Comparison of ENCODE assay signal across 21 mouse cellular contexts in the genomic region with DNA sequence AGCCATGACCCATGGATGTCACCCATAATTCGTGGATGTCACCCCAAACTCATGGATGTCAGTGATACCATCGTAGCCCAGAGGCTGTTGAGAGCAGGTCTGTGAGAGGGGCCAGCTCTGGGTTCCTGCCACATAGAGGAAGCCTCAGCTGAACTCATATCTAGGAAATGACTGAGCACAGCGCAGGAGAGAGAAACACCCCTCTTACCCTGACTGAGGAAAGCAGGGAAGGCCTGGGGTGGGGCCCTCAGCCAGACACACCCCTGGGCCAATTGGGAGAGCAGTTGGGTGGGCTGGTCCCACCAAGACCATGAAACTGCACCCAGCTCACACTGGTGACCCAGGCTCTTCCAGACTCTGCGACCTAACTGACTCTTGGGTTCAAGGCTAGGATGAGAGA. TPM values are rescaled to one million over a fixed set of nuclear protein-coding genes. Genes with fewer than 3 reads are reported as not detected.
DNase-seq lines count a peak whose midpoint lies in the region; ATAC-seq lines count a peak whose summit lies in the region.
"Had no signal": no experiment of that assay in that cellular context is flagged by ENCODE, and none has a peak within 500 bp of the region (broad histone marks: within the 10 kb centered on the region; RNA-seq: fewer than 3 reads in every experiment).

TSS of gene Tubb1 (plus strand) at position 343 of the 400 bp plus-strand sequence.

- H3K4me2 ChIP-seq in heart, embryonic 11.5 days = no peak within 1 kb of the TSS
- H3K4me2 ChIP-seq in midbrain, embryonic 11.5 days = no peak within 1 kb of the TSS
- H3K4me2 ChIP-seq in liver, embryonic 11.5 days = peak within 1 kb of the TSS; percentile 39
- H3K4me2 ChIP-seq: heart, embryonic 15.5 days; hindbrain, embryonic 13.5 days; midbrain, embryonic 13.5 days; neural tube, embryonic 15.5 days had no signal

- H3K9me3 ChIP-seq in heart, embryonic 11.5 days (replicated peaks; ENCODE audit: control insufficient read depth, low read length) = no peaks in the 10 kb centered on the region
- no peaks in the 10 kb centered on the region for H3K9me3 ChIP-seq in midbrain, embryonic 10.5 days (replicated peaks)
- H3K9me3 ChIP-seq in midbrain, embryonic 11.5 days (ENCODE audit: control insufficient read depth, low read length) = no peaks in the 10 kb centered on the region
- H3K9me3 ChIP-seq in liver, embryonic 11.5 days (ENCODE audit: control insufficient read depth, low read length) = no peaks in the 10 kb centered on the region
- H3K9me3 ChIP-seq: heart, embryonic 15.5 days; hindbrain, embryonic 13.5 days; limb, embryonic 10.5 days; midbrain, embryonic 13.5 days; neural tube, embryonic 15.5 days had no signal

- ATAC-seq in heart, embryonic 11.5 days (replicated peaks; ENCODE audit: insufficient number of reproducible peaks, low FRiP score, low TSS enrichment) = peak; percentile 55; the same call in 1 of the 2 replicates
- ATAC-seq in midbrain, embryonic 11.5 days (ENCODE audit: low FRiP score) = no peak; the same call in 1 of the 2 replicates
- peak; percentile 77 for ATAC-seq in liver, embryonic 11.5 days (replicated peaks; ENCODE audit: low FRiP score)
- 0 out of 2 replicates have a peak, but pooled peaks have one; percentile 6 for ATAC-seq in megakaryocyte-erythroid progenitor cell, adult 5-6 weeks (replicated peaks; ENCODE audit: low FRiP score, low TSS enrichment, poor library complexity, severe bottlenecking)
- ATAC-seq: forebrain, embryonic 16.5 days; intestine, postnatal 0 days; midbrain, embryonic 13.5 days had no signal

- H3K36me3 ChIP-seq in heart, embryonic 11.5 days (ENCODE audit: control insufficient read depth, insufficient read depth, low read length) = no peaks in the 10 kb centered on the region
- no peaks in the 10 kb centered on the region for H3K36me3 ChIP-seq in midbrain, embryonic 10.5 days
- no peaks in the 10 kb centered on the region for H3K36me3 ChIP-seq in midbrain, embryonic 11.5 days (ENCODE audit: control insufficient read depth, insufficient read depth, low read length)
- no peaks in the 10 kb centered on the region for H3K36me3 ChIP-seq in liver, embryonic 11.5 days (ENCODE audit: control insufficient read depth, insufficient read depth, low read length)
- H3K36me3 ChIP-seq: heart, embryonic 15.5 days; hindbrain, embryonic 13.5 days; limb, embryonic 10.5 days; midbrain, embryonic 13.5 days; neural tube, embryonic 15.5 days had no signal

- H3K9ac ChIP-seq in heart, embryonic 11.5 days (ENCODE audit: low read depth, low read length) = no peak within 1 kb of the TSS
- no peak within 1 kb of the TSS for H3K9ac ChIP-seq in midbrain, embryonic 11.5 days (ENCODE audit: low read length)
- H3K9ac ChIP-seq in liver, embryonic 11.5 days (ENCODE audit: low read depth, low read length) = no peak within 1 kb of the TSS; the same call in 1 of the 2 replicates
- H3K9ac ChIP-seq: heart, embryonic 15.5 days; hindbrain, embryonic 13.5 days; midbrain, embryonic 13.5 days; neural tube, embryonic 15.5 days had no signal

- H3K27me3 ChIP-seq in heart, embryonic 11.5 days (ENCODE audit: control insufficient read depth, insufficient read depth, low read length) = no peaks in the 10 kb centered on the region; the same call in 1 of the 2 replicates
- 0 out of 2 replicates have a peak, but pooled peaks cover 3% of the 10 kb centered on the region for H3K27me3 ChIP-seq in midbrain, embryonic 10.5 days (ENCODE audit: low read depth, poor library complexity, severe bottlenecking)
- H3K27me3 ChIP-seq in midbrain, embryonic 11.5 days (ENCODE audit: control insufficient read depth, insufficient read depth, low read length) = no peaks in the 10 kb centered on the region
- H3K27me3 ChIP-seq in liver, embryonic 11.5 days (replicated peaks; ENCODE audit: control insufficient read depth, insufficient read depth, low read length) = no peaks in the 10 kb centered on the region
- H3K27me3 ChIP-seq: heart, embryonic 15.5 days; hindbrain, embryonic 13.5 days; midbrain, embryonic 13.5 days; neural tube, embryonic 15.5 days had no signal

- H3K4me1 ChIP-seq in heart, embryonic 11.5 days (ENCODE audit: control insufficient read depth, insufficient read depth, low read length) = no peaks in the 10 kb centered on the region
- H3K4me1 ChIP-seq in midbrain, embryonic 10.5 days = peaks cover 24% of the 10 kb centered on the region
- H3K4me1 ChIP-seq in midbrain, embryonic 11.5 days (ENCODE audit: control insufficient read depth, insufficient read depth, low read length) = peaks cover 3% of the 10 kb centered on the region; the same call in 1 of the 2 replicates
- peaks cover 16% of the 10 kb centered on the region for H3K4me1 ChIP-seq in liver, embryonic 11.5 days (replicated peaks; ENCODE audit: control insufficient read depth, insufficient read depth, low read length)
- H3K4me1 ChIP-seq: hindbrain, embryonic 13.5 days; midbrain, embryonic 13.5 days; neural tube, embryonic 15.5 days had no signal

- H3K27ac ChIP-seq in heart, embryonic 11.5 days (ENCODE audit: low read depth, low read length) = no peak within 1 kb of the TSS
- H3K27ac ChIP-seq in midbrain, embryonic 10.5 days (replicated peaks) = peak within 1 kb of the TSS; percentile 28; the same call in 1 of the 2 replicates
- no peak within 1 kb of the TSS for H3K27ac ChIP-seq in midbrain, embryonic 11.5 days (ENCODE audit: low read depth, low read length)
- H3K27ac ChIP-seq in liver, embryonic 11.5 days (ENCODE audit: low read depth, low read length) = peak within 1 kb of the TSS; percentile 52; the same call in 1 of the 2 replicates
- H3K27ac ChIP-seq: heart, embryonic 15.5 days; hindbrain, embryonic 13.5 days; limb, embryonic 10.5 days; midbrain, embryonic 13.5 days; neural tube, embryonic 15.5 days had no signal

- DNase-seq in heart, adult 8-10 months (ENCODE audit: low spot score) = no peak
- DNase-seq in midbrain, embryonic 10.5 days (ENCODE audit: low spot score) = no peak
- DNase-seq in midbrain, embryonic 11.5 days (ENCODE audit: low spot score, missing footprints) = no peak
- no peak for DNase-seq in liver, embryonic 11.5 days (ENCODE audit: low spot score)
- DNase-seq in thymus, postnatal 4 days = no peak
- DNase-seq in cerebellum, adult 18-20 months = no peak
- DNase-seq: adrenal gland, postnatal 10 days; B cell, adult 2 months; cerebellum, adult 8-10 months; embryo, embryonic 11 days; thymus, adult 2 months had no signal

- WGBS in heart, embryonic 11.5 days (ENCODE audit: insufficient replicate concordance) = 53% methylated on average over 4 of the region's 4 CpGs
- WGBS in midbrain, embryonic 10.5 days = 79% methylated on average over 4 of the region's 4 CpGs
- WGBS in midbrain, embryonic 11.5 days = 84% methylated on average over 4 of the region's 4 CpGs
- WGBS in liver, embryonic 11.5 days = 43% methylated on average over 4 of the region's 4 CpGs

- H3K4me3 ChIP-seq in heart, embryonic 11.5 days (ENCODE audit: low read depth, low read length) = no peak within 1 kb of the TSS
- no peak within 1 kb of the TSS for H3K4me3 ChIP-seq in midbrain, embryonic 10.5 days
- no peak within 1 kb of the TSS for H3K4me3 ChIP-seq in midbrain, embryonic 11.5 days (ENCODE audit: low read depth, low read length)
- 0 out of 2 replicates have a peak within 1 kb of the TSS, but pooled peaks have one; percentile 15 for H3K4me3 ChIP-seq in liver, embryonic 11.5 days (ENCODE audit: low read depth, low read length)
- H3K4me3 ChIP-seq: heart, embryonic 15.5 days; hindbrain, embryonic 13.5 days; limb, embryonic 10.5 days; midbrain, embryonic 13.5 days; myocyte; neural tube, embryonic 15.5 days had no signal

RNA-seq across cellular contexts. Expression of gene Tubb1, which starts in this region (rescaled TPM):
- 11.0 and 14.6 TPM in 2 replicates for polyA plus RNA-seq in heart, embryonic 11.5 days (2014; fragmentation: Nextera tagmentation; extraction: Ambion mirVana)
- total RNA-seq in heart, adult 8-10 months (2022) = 10 to 100 TPM in 1 of 4 experiments, 1 to 10 TPM in 3; 4.1 to 10.8 (median 6.5) TPM
- 4.3 and 6.1 TPM in 2 replicates for polyA plus RNA-seq in midbrain, embryonic 10.5 days (2016; fragmentation: Nextera tagmentation; extraction: Ambion mirVana)
- polyA plus RNA-seq in midbrain, embryonic 11.5 days (2014; fragmentation: Nextera tagmentation; extraction: Ambion mirVana) = 5.3 and 6.8 TPM in 2 replicates
- 43.5 and 51.9 TPM in 2 replicates for polyA plus RNA-seq in liver, embryonic 11.5 days (2014; fragmentation: Nextera tagmentation; extraction: Ambion mirVana)
- total RNA-seq in megakaryocyte-erythroid progenitor cell, adult 5-6 weeks (2014; fragmentation: Nextera tagmentation) = not detected in 2 replicates
- 1.5 and 3.5 TPM in 2 replicates for total RNA-seq in megakaryocyte-erythroid progenitor cell, adult 5-6 weeks (2017)
- polyA plus RNA-seq: intestine, postnatal 0 days; myocyte had no signal

Comparison
In these comparisons a context has a peak if more than half of its experiments do, and no peak if none do; other contexts are left out.
1. H3K27ac ChIP-seq: peak in midbrain, embryonic 10.5 days (single experiment) and liver, embryonic 11.5 days (single experiment); none in heart, embryonic 11.5 days (single experiment) and midbrain, embryonic 11.5 days (single experiment).